Mouse (Mus musculus) lung, embryonic 16.5 days (tissue): ENCODE results near the gene Erf. TPM values are rescaled to one million over a fixed set of nuclear protein-coding genes. Genes with fewer than 3 reads are reported as not detected.

ENCODE experiments used
- ATAC-seq: fragments of 200-750 bp; cut with Nextera tagmentation; 2 replicates; pipeline ENCODE4 v1.8.0; 2017; ENCODE audit warnings: low read depth, mild to moderate bottlenecking, moderate library complexity
- H3K27ac ChIP-seq: fragments of 300-500 bp; sonication (generic); 2 replicates; pipeline ENCODE4 v1.5.1; 2014; ENCODE audit warnings: mild to moderate bottlenecking, control low read depth, low read length
- H3K27me3 ChIP-seq: fragments of 300-500 bp; sonication (generic); 2 replicates; pipeline ENCODE4 v1.6.1; 2014; ENCODE audit warnings: low read depth, low read length, mixed read lengths; ENCODE audit not compliant: control insufficient read depth, insufficient read depth
- H3K36me3 ChIP-seq: fragments of 300-500 bp; sonication (generic); 2 replicates; pipeline ENCODE4 v1.6.1; 2014; ENCODE audit warnings: low read length; ENCODE audit not compliant: control insufficient read depth, insufficient read depth
- H3K4me1 ChIP-seq: fragments of 300-500 bp; sonication (generic); replicated peaks from 2 replicates; pipeline ENCODE4 v1.6.1; 2014; ENCODE audit warnings: low read length, mixed read lengths; ENCODE audit not compliant: control insufficient read depth, insufficient read depth
- H3K4me2 ChIP-seq: fragments of 300-500 bp; sonication (generic); 2 replicates; pipeline ENCODE4 v1.6.1; 2014; ENCODE audit warnings: low read depth, low read length, control low read depth
- H3K4me3 ChIP-seq: fragments of 300-500 bp; sonication (generic); 2 replicates; pipeline ENCODE4 v1.5.1; 2014; ENCODE audit warnings: mild to moderate bottlenecking, low read length, control low read depth
- H3K9ac ChIP-seq: fragments of 300-500 bp; sonication (generic); 2 replicates; pipeline ENCODE4 v1.6.1; 2014; ENCODE audit warnings: low read length, control low read depth
- H3K9me3 ChIP-seq: fragments of 300-500 bp; sonication (generic); 2 replicates; pipeline ENCODE4 v1.6.1; 2016; ENCODE audit warnings: low read length; ENCODE audit not compliant: control insufficient read depth
- WGBS: fragments of 180-500 bp; shearing (Covaris S2); extraction: QIAGEN DNeasy Blood & Tissue Kit; methylation state at CpG from one replicate; pipeline ENCODE4 v1.1.7; 2014; 5-methylcytosine and 5-hydroxymethylcytosine counted together
- microRNA-seq: library from miRNA; unstranded; fragments of <30 nt; microRNA quantifications from one replicate; pipeline ENCODE4, GENCODE M21; 2016
- polyA plus RNA-seq: library from polyadenylated mRNA; unstranded; fragments of >200 nt; fragmentation: Nextera tagmentation; extraction: Ambion mirVana; gene quantifications from 2 replicates; pipeline ENCODE4 v1.2.1, GENCODE M21; 2015

Gene Erf
- polyA plus RNA-seq, 1 experiment from 2014 or later = 13.6 TPM

- no peak for ATAC-seq
- 77% methylated on average over 16 of the region's 16 CpGs for WGBS
- H3K36me3 ChIP-seq = no peaks in the 10 kb centered on the region
- no peaks in the 10 kb centered on the region for H3K4me1 ChIP-seq
- H3K27ac ChIP-seq = no peak overlapping the region
- H3K27me3 ChIP-seq = no peaks in the 10 kb centered on the region
- H3K4me2 ChIP-seq = no peak overlapping the region
- no peak overlapping the region for H3K4me3 ChIP-seq
- no peak overlapping the region for H3K9ac ChIP-seq
- no peaks in the 10 kb centered on the region for H3K9me3 ChIP-seq
Observed at GRCm38 (mm10) chr7:25206094-25206830, 44.3 kb downstream of the Erf start.

- H3K27ac ChIP-seq = no peak overlapping the region
- H3K4me2 ChIP-seq = no peak overlapping the region
- H3K9me3 ChIP-seq = no peaks in the 10 kb centered on the region
- H3K4me3 ChIP-seq = no peak overlapping the region
- no peak overlapping the region for H3K9ac ChIP-seq
- no peak for ATAC-seq
- H3K36me3 ChIP-seq = no peaks in the 10 kb centered on the region
- H3K4me1 ChIP-seq = no peaks in the 10 kb centered on the region
- 64% methylated on average over 16 of the region's 16 CpGs for WGBS
- no peaks in the 10 kb centered on the region for H3K27me3 ChIP-seq
Observed at GRCm38 (mm10) chr7:25205355-25206093, 45.0 kb downstream of the Erf start.

DNA sequence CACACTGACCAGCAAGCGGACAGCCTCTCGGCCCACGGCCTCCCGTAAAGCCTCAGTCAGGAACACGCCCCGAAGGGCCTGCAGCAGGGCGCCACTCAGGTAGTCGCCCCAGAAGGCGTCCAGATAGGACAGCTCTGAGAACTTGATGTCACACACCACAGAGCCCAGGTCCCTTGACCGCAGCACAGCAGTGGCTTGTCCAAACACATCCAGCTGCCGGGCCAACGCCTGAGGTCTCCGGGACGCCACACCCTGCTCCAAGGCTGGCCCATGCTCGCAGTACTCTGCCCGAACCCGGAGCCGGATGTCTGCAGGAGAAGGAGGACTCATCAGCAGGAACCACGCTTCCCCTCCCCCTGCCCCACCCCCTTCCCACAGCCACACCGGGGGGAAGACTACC is 46.9 kb downstream of the Erf start:
- Histone ChIP-seq H3K27ac (no peak overlapping the region), H3K9ac (no peak overlapping the region), H3K36me3 (no peaks in the 10 kb centered on the region), H3K4me3 (no peak overlapping the region), H3K27me3 (no peaks in the 10 kb centered on the region), H3K9me3 (no peaks in the 10 kb centered on the region), H3K4me2 (no peak overlapping the region), H3K4me1 (no peaks in the 10 kb centered on the region)
- no peak for ATAC-seq
- WGBS = 81% methylated on average over 20 of the region's 20 CpGs

DNA sequence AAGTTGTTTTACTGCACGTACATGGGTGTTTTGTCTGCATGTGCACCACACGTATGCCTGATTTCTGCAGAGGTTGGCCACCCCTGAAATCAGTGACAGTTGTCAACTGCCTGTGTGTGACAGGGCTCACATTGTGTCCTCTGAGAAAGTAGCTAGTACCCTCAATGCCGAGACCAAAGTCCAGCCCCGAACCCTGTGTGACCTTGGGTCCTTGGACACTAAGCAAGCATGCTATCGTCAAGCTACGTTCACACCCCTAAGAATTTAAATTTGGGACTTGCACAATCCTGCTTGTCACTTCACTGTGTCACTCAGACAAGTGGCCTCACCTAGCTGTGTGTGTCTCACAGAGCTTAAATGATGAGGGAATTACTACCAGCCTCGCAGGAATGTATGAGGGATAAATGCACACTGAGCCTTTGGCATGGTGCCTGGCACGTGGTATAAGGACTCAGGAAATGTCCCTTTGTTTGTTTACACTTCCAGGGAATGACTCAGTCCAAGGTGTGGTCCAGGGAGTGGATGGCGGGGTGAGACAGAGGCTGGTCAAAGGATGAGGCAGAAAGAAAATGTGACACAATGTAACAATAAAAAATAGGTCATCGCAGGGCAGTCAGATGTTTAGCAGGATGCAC is 53.1 kb downstream of the Erf start:
- 33% methylated on average over 10 of the region's 10 CpGs for WGBS
- Histone ChIP-seq H3K4me2 (no peak overlapping the region), H3K36me3 (no peaks in the 10 kb centered on the region), H3K9me3 (no peaks in the 10 kb centered on the region), H3K9ac (no peak overlapping the region), H3K4me1 (peaks cover 8% of the 10 kb centered on the region), H3K27me3 (no peaks in the 10 kb centered on the region), H3K27ac (no peak overlapping the region), H3K4me3 (no peak overlapping the region)
- ATAC-seq = peak; percentile 60

GRCm38 (mm10) chr7:25196107-25196506 is 54.5 kb downstream of the Erf start:
- no peak overlapping the region for H3K4me3 ChIP-seq
- H3K4me2 ChIP-seq = no peak overlapping the region
- peaks cover 8% of the 10 kb centered on the region for H3K4me1 ChIP-seq
- 78% methylated on average over 9 of the region's 9 CpGs for WGBS
- ATAC-seq = no peak
- H3K9me3 ChIP-seq = no peaks in the 10 kb centered on the region
- H3K9ac ChIP-seq = no peak overlapping the region
- H3K36me3 ChIP-seq = no peaks in the 10 kb centered on the region
- H3K27me3 ChIP-seq = no peaks in the 10 kb centered on the region
- H3K27ac ChIP-seq = no peak overlapping the region

- no peak for ATAC-seq
- 75% methylated on average over 3 of the region's 3 CpGs for WGBS
- no peaks in the 10 kb centered on the region for H3K9me3 ChIP-seq
- no peak overlapping the region for H3K27ac ChIP-seq
- H3K36me3 ChIP-seq = no peaks in the 10 kb centered on the region
- H3K4me1 ChIP-seq = peaks cover 8% of the 10 kb centered on the region
- H3K9ac ChIP-seq = no peak overlapping the region
- H3K4me2 ChIP-seq = no peak overlapping the region
- no peaks in the 10 kb centered on the region for H3K27me3 ChIP-seq
- H3K4me3 ChIP-seq = no peak overlapping the region
Observed at GRCm38 (mm10) chr7:25195148-25195547, 55.4 kb downstream of the Erf start.

Small RNAs within 50 kb of the gene (microRNA-seq; reads per million reads assigned to microRNA genes)
- gene Mir7048 = not detected

Other genes starting within 250 kb of the Erf start
- 1.0 and 2.1 TPM in 2 replicates for gene Atp1a3, start 244.8 kb downstream of the Erf start, polyA plus RNA-seq
- gene Grik5, start 178.4 kb downstream of the Erf start, polyA plus RNA-seq = 3.5 and 3.6 TPM in 2 replicates
- 28.9 and 30.5 TPM in 2 replicates for gene Zfp574, start 178.2 kb downstream of the Erf start, polyA plus RNA-seq
- gene Pou2f2, start 71.0 kb downstream of the Erf start, polyA plus RNA-seq = 0.58 TPM in 2 replicates
- gene Dedd2, start 30.1 kb downstream of the Erf start, polyA plus RNA-seq = 9.0 and 9.5 TPM in 2 replicates
- 2.3 and 2.5 TPM in 2 replicates for gene Zfp526, start 29.3 kb downstream of the Erf start, polyA plus RNA-seq
- gene Gsk3a, start 12.9 kb downstream of the Erf start, polyA plus RNA-seq = 7.1 and 8.2 TPM in 2 replicates
- gene Cic, start 16.9 kb upstream of the Erf start, polyA plus RNA-seq = 23.5 and 28.9 TPM in 2 replicates
- 170 and 173 TPM in 2 replicates for gene Pafah1b3, start 47.2 kb upstream of the Erf start, polyA plus RNA-seq
- 0.13 TPM in 1 of 2 replicates, not detected in the other for gene Prr19, start 50.6 kb upstream of the Erf start, polyA plus RNA-seq
- 0.14 and 0.49 TPM in 2 replicates for gene Tmem145, start 55.3 kb upstream of the Erf start, polyA plus RNA-seq
- 11.8 and 12.1 TPM in 2 replicates for gene Megf8, start 66.4 kb upstream of the Erf start, polyA plus RNA-seq
- 0.33 and 2.9 TPM in 2 replicates for gene Cnfn, start 119.0 kb upstream of the Erf start, polyA plus RNA-seq
- gene Lipe, start 147.9 kb upstream of the Erf start, polyA plus RNA-seq = 9.4 and 11.4 TPM in 2 replicates
- 0.49 TPM in 1 of 2 replicates, not detected in the other for gene Cxcl17, start 162.1 kb upstream of the Erf start, polyA plus RNA-seq
- gene Ceacam1, start 226.8 kb upstream of the Erf start, polyA plus RNA-seq = 7.3 TPM in 2 replicates